Mouse (Mus musculus): ENCODE data around the gene Fam126a. TPM values are rescaled to one million over a fixed set of nuclear protein-coding genes. Genes with fewer than 3 reads are reported as not detected.

Fam126a gene
- total and polyA plus RNA-seq, 3 experiments: 9.2 to 44.1 (median 41.3) TPM

DNA sequence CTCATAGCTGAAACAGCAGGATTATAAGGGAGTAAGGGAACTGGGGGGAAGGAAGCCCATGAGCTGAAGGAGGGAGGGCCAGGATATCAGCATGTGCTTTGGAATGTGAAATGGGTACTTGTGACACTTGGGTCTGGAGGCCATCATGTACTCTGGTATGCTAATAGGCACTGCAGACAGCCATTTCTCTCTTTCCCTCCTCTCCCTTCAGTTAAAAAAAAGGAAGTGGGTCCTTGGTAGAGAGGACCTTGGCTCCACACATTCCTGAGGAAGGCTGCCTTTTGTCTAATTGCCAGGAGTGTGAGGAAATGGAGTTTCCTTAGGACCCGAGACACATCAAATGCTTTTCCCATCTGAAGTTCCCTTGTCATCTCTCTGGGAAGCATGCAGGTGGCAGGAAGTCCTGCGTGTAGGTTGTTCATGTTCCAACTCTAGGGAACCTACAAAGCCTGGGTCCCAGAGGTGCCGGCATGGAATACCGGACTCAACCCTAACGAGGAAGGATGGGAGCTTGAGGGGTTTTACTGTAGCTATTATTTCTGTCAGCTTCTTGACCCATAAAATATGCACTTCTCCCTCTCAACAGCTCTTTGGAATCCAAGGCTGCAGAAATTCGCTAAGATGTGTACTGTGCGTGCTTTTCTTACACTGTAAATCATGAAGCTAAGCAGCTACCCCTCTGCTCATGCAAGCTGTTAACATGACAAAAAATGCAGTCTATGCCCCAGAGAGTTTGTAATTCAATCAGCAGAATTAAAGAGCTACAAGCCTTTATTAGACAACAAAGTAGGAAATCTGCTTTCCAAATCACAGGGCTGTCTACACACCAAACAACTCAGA is 110.4 kb downstream of the Fam126a start:
- H3K4me3 ChIP-seq: no peak overlapping the region
- H3K79me2 ChIP-seq (replicated peaks; ENCODE audit: control insufficient read depth, insufficient read depth, low read length): no peaks in the 10 kb centered on the region
- H3K9ac ChIP-seq (ENCODE audit: low read depth, low read length): no peak overlapping the region
- DNase-seq: no peak
- H3K36me3 ChIP-seq (ENCODE audit: control insufficient read depth, insufficient read depth, low read length): no peaks in the 10 kb centered on the region
- WGBS: 36% methylated on average over 7 of the region's 7 CpGs
- peak overlapping the region; percentile 31 for H3K27ac ChIP-seq
- peaks cover 6% of the 10 kb centered on the region; the same call in 1 of the 2 replicates for H3K4me1 ChIP-seq (ENCODE audit: control insufficient read depth, insufficient read depth, low read length)
- TF ChIP-seq POLR2A (IDR thresholded peaks at IDR 0.05; ENCODE audit: insufficient read depth, low read depth, low read length) (no peak), CTCF (IDR thresholded peaks at IDR 0.05) (no peak), EP300 (IDR thresholded peaks at IDR 0.05; ENCODE audit: insufficient read depth, low read depth, low read length) (no peak)
- intact Hi-C loops (cut with DNase I): loop anchor here (5.0 kb wide), 1 partner anchor 72 kb away; no protein-coding TSS in a partner anchor
- no peaks in the 10 kb centered on the region for H3K27me3 ChIP-seq (ENCODE audit: control insufficient read depth, insufficient read depth, low read length)

GRCm38 (mm10) chr5:23917301-23917700 is 113.2 kb downstream of the Fam126a start:
- peaks cover 3% of the 10 kb centered on the region; the same call in 1 of the 2 replicates for H3K4me1 ChIP-seq (ENCODE audit: control insufficient read depth, insufficient read depth, low read length)
- no peaks in the 10 kb centered on the region for H3K79me2 ChIP-seq (replicated peaks; ENCODE audit: control insufficient read depth, insufficient read depth, low read length)
- no peak overlapping the region for H3K27ac ChIP-seq
- no peak overlapping the region for H3K4me3 ChIP-seq
- no peak for DNase-seq
- intact Hi-C loops (cut with DNase I): no loop called here
- no peaks in the 10 kb centered on the region for H3K36me3 ChIP-seq (ENCODE audit: control insufficient read depth, insufficient read depth, low read length)
- WGBS: 95% methylated on average over 1 of the region's 1 CpGs
- no peaks in the 10 kb centered on the region for H3K27me3 ChIP-seq (ENCODE audit: control insufficient read depth, insufficient read depth, low read length)
- TF ChIP-seq POLR2A (IDR thresholded peaks at IDR 0.05; ENCODE audit: insufficient read depth, low read depth, low read length) (no peak), EP300 (IDR thresholded peaks at IDR 0.05; ENCODE audit: insufficient read depth, low read depth, low read length) (no peak), CTCF (IDR thresholded peaks at IDR 0.05) (no peak)
- H3K9ac ChIP-seq (ENCODE audit: low read depth, low read length): no peak overlapping the region

DNA sequence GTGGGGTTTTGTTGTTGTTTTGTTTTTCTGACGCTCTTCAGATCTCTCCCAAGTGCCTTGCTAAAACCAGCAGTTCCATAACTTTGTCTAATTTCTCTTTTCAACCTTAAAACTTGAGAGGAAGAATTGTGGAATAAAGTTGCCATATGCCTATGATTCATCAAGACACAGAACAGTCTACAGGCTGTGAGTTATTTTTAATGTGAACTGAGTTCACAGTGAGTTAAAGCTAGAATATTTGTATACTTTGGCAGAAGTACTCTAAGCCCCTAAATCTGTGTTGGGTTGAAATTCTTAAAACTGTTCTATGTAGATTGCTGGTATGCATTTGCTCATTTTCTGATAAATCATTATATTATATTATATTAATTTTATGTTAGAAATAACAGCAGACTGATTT is 118.9 kb downstream of the Fam126a start:
- no peak overlapping the region for H3K4me3 ChIP-seq
- no peak overlapping the region for H3K27ac ChIP-seq
- WGBS: 89% methylated on average over 1 of the region's 1 CpGs
- no peaks in the 10 kb centered on the region for H3K4me1 ChIP-seq (ENCODE audit: control insufficient read depth, insufficient read depth, low read length)
- no peaks in the 10 kb centered on the region for H3K27me3 ChIP-seq (ENCODE audit: control insufficient read depth, insufficient read depth, low read length)
- intact Hi-C loops (cut with DNase I): no loop called here
- H3K36me3 ChIP-seq (ENCODE audit: control insufficient read depth, insufficient read depth, low read length): no peaks in the 10 kb centered on the region
- no peaks in the 10 kb centered on the region for H3K79me2 ChIP-seq (replicated peaks; ENCODE audit: control insufficient read depth, insufficient read depth, low read length)
- TF ChIP-seq CTCF (IDR thresholded peaks at IDR 0.05): no peak
- no peak for TF ChIP-seq POLR2A (IDR thresholded peaks at IDR 0.05; ENCODE audit: insufficient read depth, low read depth, low read length)
- no peak for TF ChIP-seq EP300 (IDR thresholded peaks at IDR 0.05; ENCODE audit: insufficient read depth, low read depth, low read length)
- DNase-seq: no peak
- no peak overlapping the region for H3K9ac ChIP-seq (ENCODE audit: low read depth, low read length)

GRCm38 (mm10) chr5:23909256-23909655 is 121.2 kb downstream of the Fam126a start:
- Histone ChIP-seq H3K79me2 (replicated peaks; ENCODE audit: control insufficient read depth, insufficient read depth, low read length) (no peaks in the 10 kb centered on the region), H3K27ac (no peak overlapping the region), H3K4me3 (no peak overlapping the region), H3K36me3 (ENCODE audit: control insufficient read depth, insufficient read depth, low read length) (no peaks in the 10 kb centered on the region), H3K4me1 (ENCODE audit: control insufficient read depth, insufficient read depth, low read length) (no peaks in the 10 kb centered on the region), H3K27me3 (ENCODE audit: control insufficient read depth, insufficient read depth, low read length) (no peaks in the 10 kb centered on the region), H3K9ac (ENCODE audit: low read depth, low read length) (no peak overlapping the region)
- DNase-seq: no peak
- intact Hi-C loops (cut with DNase I): loop anchor here (2.0 kb wide), 1 partner anchor 14 kb away; no protein-coding TSS in a partner anchor
- WGBS: 84% methylated on average over 3 of the region's 3 CpGs
- TF ChIP-seq POLR2A (IDR thresholded peaks at IDR 0.05; ENCODE audit: insufficient read depth, low read depth, low read length) (no peak), EP300 (IDR thresholded peaks at IDR 0.05; ENCODE audit: insufficient read depth, low read depth, low read length) (no peak)

DNA sequence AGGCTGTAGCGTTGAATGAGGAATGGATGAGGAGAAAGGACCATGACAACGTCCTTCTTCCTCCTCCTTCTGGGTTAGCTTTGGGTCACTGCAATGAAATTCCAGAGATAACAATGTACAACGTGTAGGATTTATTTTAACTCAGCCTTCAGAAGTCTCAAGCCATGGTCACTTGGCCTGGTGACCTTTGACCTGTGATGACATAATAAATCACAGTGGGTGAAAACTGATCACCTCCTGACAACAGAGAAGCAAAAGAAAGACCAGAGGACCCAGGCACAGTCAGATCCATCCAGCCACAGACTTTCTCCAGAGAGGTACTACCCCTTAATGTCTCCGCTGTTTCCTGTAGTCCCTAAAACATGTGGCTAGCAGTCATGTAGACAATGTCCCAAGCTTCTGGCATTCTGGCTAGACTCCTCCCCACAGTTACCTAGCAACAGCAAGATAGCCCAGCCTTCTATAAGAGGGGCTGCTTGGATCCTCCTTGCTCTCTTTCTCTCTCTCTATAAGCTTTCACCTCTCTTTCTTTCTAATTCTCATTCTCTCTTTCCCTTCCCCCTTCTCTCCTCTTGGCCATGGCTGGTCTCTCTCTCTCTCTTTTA is 121.9 kb downstream of the Fam126a start:
- DNase-seq: no peak
- H3K4me1 ChIP-seq (ENCODE audit: control insufficient read depth, insufficient read depth, low read length): no peaks in the 10 kb centered on the region
- TF ChIP-seq EP300 (IDR thresholded peaks at IDR 0.05; ENCODE audit: insufficient read depth, low read depth, low read length) (no peak), POLR2A (IDR thresholded peaks at IDR 0.05; ENCODE audit: insufficient read depth, low read depth, low read length) (no peak), CTCF (IDR thresholded peaks at IDR 0.05) (no peak)
- no peak overlapping the region for H3K4me3 ChIP-seq
- no peaks in the 10 kb centered on the region for H3K27me3 ChIP-seq (ENCODE audit: control insufficient read depth, insufficient read depth, low read length)
- no peaks in the 10 kb centered on the region for H3K79me2 ChIP-seq (replicated peaks; ENCODE audit: control insufficient read depth, insufficient read depth, low read length)
- no peaks in the 10 kb centered on the region for H3K36me3 ChIP-seq (ENCODE audit: control insufficient read depth, insufficient read depth, low read length)
- intact Hi-C loops (cut with DNase I): loop anchor here (2.0 kb wide), 1 partner anchor 14 kb away; no protein-coding TSS in a partner anchor
- 64% methylated on average over 4 of the region's 4 CpGs for WGBS
- no peak overlapping the region; the same call in 1 of the 2 replicates for H3K27ac ChIP-seq
- no peak overlapping the region for H3K9ac ChIP-seq (ENCODE audit: low read depth, low read length)

- no peak for DNase-seq
- Histone ChIP-seq H3K4me1 (ENCODE audit: control insufficient read depth, insufficient read depth, low read length) (no peaks in the 10 kb centered on the region), H3K79me2 (replicated peaks; ENCODE audit: control insufficient read depth, insufficient read depth, low read length) (no peaks in the 10 kb centered on the region), H3K27me3 (ENCODE audit: control insufficient read depth, insufficient read depth, low read length) (no peaks in the 10 kb centered on the region), H3K9ac (ENCODE audit: low read depth, low read length) (no peak overlapping the region), H3K36me3 (ENCODE audit: control insufficient read depth, insufficient read depth, low read length) (no peaks in the 10 kb centered on the region), H3K4me3 (no peak overlapping the region), H3K27ac (no peak overlapping the region)
- intact Hi-C loops (cut with DNase I): no loop called here
- WGBS: 90% methylated on average over 2 of the region's 2 CpGs
- TF ChIP-seq EP300 (IDR thresholded peaks at IDR 0.05; ENCODE audit: insufficient read depth, low read depth, low read length) (no peak), CTCF (IDR thresholded peaks at IDR 0.05) (no peak), POLR2A (IDR thresholded peaks at IDR 0.05; ENCODE audit: insufficient read depth, low read depth, low read length) (no peak)
Observed at GRCm38 (mm10) chr5:23902221-23902620, 128.3 kb downstream of the Fam126a start.

Data from heart, adult 2 months (tissue).